Mouse (Mus musculus): ENCODE measurements around the gene Snrpd3.

DNA sequence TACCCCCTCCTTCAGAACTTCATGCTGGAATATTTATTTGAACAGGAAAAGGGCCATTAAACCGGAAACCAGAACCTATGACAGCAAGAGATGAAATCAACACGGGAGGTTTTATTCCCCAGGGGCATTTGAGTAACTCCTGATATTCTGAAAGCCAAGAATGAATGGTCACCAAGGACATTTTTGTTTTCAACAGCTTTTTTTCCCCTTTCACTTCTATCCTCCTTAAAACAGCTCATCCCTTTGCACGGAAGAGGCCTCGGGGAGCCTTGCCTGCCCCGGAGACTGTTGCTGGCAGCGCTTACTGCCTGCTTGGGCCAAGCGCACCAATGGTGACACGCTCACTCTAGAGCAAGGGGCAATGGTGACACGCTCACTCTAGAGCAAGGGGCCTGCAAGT, 40.3 kb upstream of the Snrpd3 start:
- TF ChIP-seq CTCF (conservative IDR thresholded peaks at IDR 0.05; ENCODE audit: insufficient read depth, insufficient read length, low read depth, low read length): no peak
- no peak for TF ChIP-seq POLR2A (IDR thresholded peaks at IDR 0.05; ENCODE audit: low read depth, low read length)

Measured in kidney, adult 2 months (tissue).